14 mouse cellular contexts compared by ENCODE assay signal in the genomic region with DNA sequence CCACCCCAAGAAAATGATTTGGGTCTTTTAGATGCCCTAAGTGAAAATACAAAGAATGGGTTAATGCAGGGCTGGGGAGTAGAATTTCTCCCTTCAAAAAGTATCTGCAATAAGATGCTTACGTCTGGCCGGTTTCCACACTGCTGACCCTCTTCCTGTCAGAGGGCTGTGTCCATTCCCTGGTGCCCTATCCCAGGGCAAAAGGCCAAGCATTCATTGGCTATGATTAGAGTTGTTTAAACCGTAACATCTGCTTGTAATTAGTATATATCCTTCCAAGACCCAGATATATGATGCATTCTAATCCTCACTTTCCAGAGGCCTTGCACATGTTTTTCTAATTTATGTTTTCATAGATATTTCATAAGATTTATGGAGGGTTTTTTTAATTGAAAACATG.
A peak's percentile ranks its signal among the peaks of the same experiment; 100 is the strongest.
DNase-seq lines count a peak whose midpoint lies in the region; ATAC-seq and TF ChIP-seq lines count a peak whose summit lies in the region.
"Had no signal": no experiment of that assay in that cellular context is flagged by ENCODE, and none has a peak within 500 bp of the region (broad histone marks: within the 10 kb centered on the region; RNA-seq: fewer than 3 reads in every experiment).

No protein-coding gene starts in this region.

- H3K4me3 ChIP-seq in lung, embryonic 16.5 days (ENCODE audit: low read length), result no peak overlapping the region
- H3K4me3 ChIP-seq in embryonic facial prominence, embryonic 11.5 days (ENCODE audit: low read depth, low read length), result no peak overlapping the region
- no peak overlapping the region for H3K4me3 ChIP-seq in limb, embryonic 14.5 days (replicated peaks; ENCODE audit: low read length)
- H3K4me3 ChIP-seq: hindbrain, embryonic 13.5 days had no signal

- DNase-seq in heart, postnatal 10 days, result peak; percentile 18 to 19
- no peak for DNase-seq in heart, adult 9 months (ENCODE audit: low spot score in 2 of 2)
- no peak for DNase-seq in lung, postnatal 14 days
- DNase-seq in embryonic facial prominence, embryonic 11.5 days (ENCODE audit: low spot score), result peak; percentile 82
- peak; percentile 90 for DNase-seq in limb, embryonic 14.5 days (ENCODE audit: low spot score)
- DNase-seq in layer of hippocampus, adult 18-20 months (ENCODE audit: low spot score in 2 of 2), result no peak
- DNase-seq in left cerebral cortex, adult 8-10 months (ENCODE audit: low spot score in 2 of 2), result no peak
- DNase-seq: cerebellum, adult 9-10 months; right cerebral cortex, postnatal 25 days; thymus, postnatal 14 days had no signal

- intact Hi-C loops in heart, postnatal 10 days (cut with DNase I), result no loop called here

- WGBS in lung, embryonic 16.5 days, result 35% methylated on average over 3 of the region's 3 CpGs
- 9% methylated on average over 3 of the region's 3 CpGs for WGBS in embryonic facial prominence, embryonic 11.5 days
- WGBS in limb, embryonic 14.5 days, result 10% methylated on average over 3 of the region's 3 CpGs

- H3K4me2 ChIP-seq in lung, embryonic 16.5 days (ENCODE audit: low read depth, low read length), result no peak overlapping the region
- H3K4me2 ChIP-seq in embryonic facial prominence, embryonic 11.5 days (ENCODE audit: low read depth, low read length), result no peak overlapping the region
- no peak overlapping the region for H3K4me2 ChIP-seq in limb, embryonic 14.5 days (replicated peaks; ENCODE audit: low read depth, low read length, severe bottlenecking)
- H3K4me2 ChIP-seq: heart, embryonic 11.5 days; hindbrain, embryonic 13.5 days had no signal

- no peaks in the 10 kb centered on the region for H3K36me3 ChIP-seq in lung, embryonic 16.5 days (ENCODE audit: control insufficient read depth, insufficient read depth, low read length)
- no peaks in the 10 kb centered on the region for H3K36me3 ChIP-seq in embryonic facial prominence, embryonic 11.5 days (replicated peaks; ENCODE audit: control insufficient read depth, insufficient read depth, low read depth, low read length)
- no peaks in the 10 kb centered on the region for H3K36me3 ChIP-seq in limb, embryonic 14.5 days (ENCODE audit: control insufficient read depth, insufficient read depth, low read length)
- H3K36me3 ChIP-seq: hindbrain, embryonic 13.5 days had no signal

- no peak overlapping the region for H3K9ac ChIP-seq in lung, embryonic 16.5 days (ENCODE audit: low read length)
- no peak overlapping the region for H3K9ac ChIP-seq in embryonic facial prominence, embryonic 11.5 days (replicated peaks; ENCODE audit: low read length)
- H3K9ac ChIP-seq in limb, embryonic 14.5 days (ENCODE audit: low read depth, low read length, severe bottlenecking), result no peak overlapping the region
- H3K9ac ChIP-seq: hindbrain, embryonic 13.5 days had no signal

- no peak for TF ChIP-seq POLR2A in limb, embryonic 14.5 days (IDR thresholded peaks at IDR 0.05; ENCODE audit: borderline replicate concordance, extremely low read depth, insufficient read depth, insufficient read length)

- peak; percentile 38; the same call in 1 of the 2 replicates for ATAC-seq in lung, embryonic 16.5 days (ENCODE audit: low read depth)
- peak; percentile 59; the same call in 1 of the 2 replicates for ATAC-seq in embryonic facial prominence, embryonic 11.5 days (replicated peaks; ENCODE audit: insufficient number of reproducible peaks, low FRiP score, low TSS enrichment, low read depth)
- peak; percentile 86 for ATAC-seq in limb, embryonic 14.5 days (ENCODE audit: low FRiP score, low read depth)

- H3K9me3 ChIP-seq in lung, embryonic 16.5 days (ENCODE audit: control insufficient read depth, low read length), result no peaks in the 10 kb centered on the region
- H3K9me3 ChIP-seq in embryonic facial prominence, embryonic 11.5 days (replicated peaks; ENCODE audit: control insufficient read depth, low read length), result no peaks in the 10 kb centered on the region
- H3K9me3 ChIP-seq in limb, embryonic 14.5 days (ENCODE audit: control insufficient read depth, low read length), result no peaks in the 10 kb centered on the region
- H3K9me3 ChIP-seq: hindbrain, embryonic 13.5 days had no signal

- H3K27ac ChIP-seq in lung, embryonic 16.5 days (ENCODE audit: low read length), result no peak overlapping the region
- H3K27ac ChIP-seq in embryonic facial prominence, embryonic 11.5 days (replicated peaks; ENCODE audit: low read depth, low read length), result 0 out of 2 replicates have a peak overlapping the region, but pooled peaks have one; percentile 3
- no peak overlapping the region for H3K27ac ChIP-seq in limb, embryonic 14.5 days (replicated peaks; ENCODE audit: low read depth, low read length)
- H3K27ac ChIP-seq: hindbrain, embryonic 13.5 days; macrophage had no signal

- H3K27me3 ChIP-seq in lung, embryonic 16.5 days (ENCODE audit: control insufficient read depth, insufficient read depth, low read depth, low read length), result no peaks in the 10 kb centered on the region
- no peaks in the 10 kb centered on the region for H3K27me3 ChIP-seq in embryonic facial prominence, embryonic 11.5 days (ENCODE audit: control insufficient read depth, insufficient read depth, low read length)
- H3K27me3 ChIP-seq in limb, embryonic 14.5 days (ENCODE audit: control insufficient read depth, insufficient read depth, low read length), result no peaks in the 10 kb centered on the region
- H3K27me3 ChIP-seq: hindbrain, embryonic 13.5 days had no signal

- H3K4me1 ChIP-seq in lung, embryonic 16.5 days (replicated peaks; ENCODE audit: control insufficient read depth, insufficient read depth, low read length), result peaks cover 3% of the 10 kb centered on the region; the same call in 1 of the 2 replicates
- H3K4me1 ChIP-seq in embryonic facial prominence, embryonic 11.5 days (ENCODE audit: control insufficient read depth, insufficient read depth, low read length), result no peaks in the 10 kb centered on the region
- H3K4me1 ChIP-seq in limb, embryonic 14.5 days (ENCODE audit: control insufficient read depth, insufficient read depth, low read length), result peaks cover 9% of the 10 kb centered on the region; the same call in 1 of the 2 replicates
- H3K4me1 ChIP-seq: hindbrain, embryonic 13.5 days had no signal

Comparison
In these comparisons a context has a peak if more than half of its experiments do, and no peak if none do; other contexts are left out.
1. DNase-seq: peak in heart, postnatal 10 days (2 of 2), embryonic facial prominence, embryonic 11.5 days (single experiment) and limb, embryonic 14.5 days (single experiment); none in heart, adult 9 months (0 of 2), lung, postnatal 14 days (single experiment), layer of hippocampus, adult 18-20 months (0 of 2) and left cerebral cortex, adult 8-10 months (0 of 2).
2. Peak in every context shown above with its lines, with median percentiles within 50 percentile points of each other: ATAC-seq.